ENCODE assay signal across 7 mouse cellular contexts in the genomic region with DNA sequence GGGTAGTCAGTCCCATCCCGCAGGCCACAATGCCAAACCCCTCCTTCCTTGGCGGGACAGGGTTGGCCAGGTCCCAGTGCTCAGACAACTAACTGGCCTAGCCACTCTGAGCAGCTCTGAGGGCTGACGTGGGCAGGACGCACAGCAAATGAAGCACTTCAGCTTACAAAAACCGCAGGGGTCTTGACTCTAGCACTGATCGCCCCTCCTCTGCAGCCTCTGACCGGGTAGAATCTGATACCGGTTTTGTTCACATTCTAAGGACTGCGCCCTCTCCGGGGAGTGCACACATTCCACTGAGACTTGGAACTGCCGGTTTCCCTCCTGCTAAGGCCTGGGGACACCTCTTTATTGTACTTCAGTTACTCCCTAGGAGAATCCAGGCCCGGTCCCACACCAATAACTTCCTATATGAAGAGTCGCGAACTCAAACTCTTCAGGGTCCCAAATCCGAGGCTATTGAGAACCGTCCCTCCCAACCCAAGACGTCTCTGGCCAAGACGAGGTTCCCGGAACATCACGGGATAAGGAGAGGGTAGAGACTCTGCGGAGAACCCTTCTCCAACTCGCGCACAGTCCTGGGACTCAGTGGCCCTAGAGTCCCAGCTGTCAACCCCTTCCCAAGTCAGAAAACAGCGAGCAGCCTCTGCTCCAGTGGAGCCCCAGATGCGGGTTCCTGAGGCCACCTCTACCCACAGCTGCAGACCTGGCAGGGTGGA. TPM values are rescaled to one million over a fixed set of nuclear protein-coding genes. Genes with fewer than 3 reads are reported as not detected.
DNase-seq lines count a peak whose midpoint lies in the region; ATAC-seq and TF ChIP-seq lines count a peak whose summit lies in the region.

No protein-coding gene starts in this region.

- no peaks in the 10 kb centered on the region for H3K36me3 ChIP-seq in intestine, embryonic 14.5 days (ENCODE audit: control insufficient read depth, insufficient read depth, low read length)
- no peaks in the 10 kb centered on the region for H3K36me3 ChIP-seq in limb, embryonic 11.5 days (ENCODE audit: control insufficient read depth, insufficient read depth, low read length)
- H3K36me3 ChIP-seq in midbrain, embryonic 11.5 days (ENCODE audit: control insufficient read depth, insufficient read depth, low read length), result no peaks in the 10 kb centered on the region
- H3K36me3 ChIP-seq in stomach, postnatal 0 days (ENCODE audit: control insufficient read depth, insufficient read depth, low read length), result no peaks in the 10 kb centered on the region

- intact Hi-C loops in gastrocnemius, postnatal 36 days (cut with DNase I), result loop anchor here (5.0 kb wide), 1 partner anchor 40 kb away; no protein-coding TSS in a partner anchor

- H3K27me3 ChIP-seq in intestine, embryonic 14.5 days (replicated peaks; ENCODE audit: control insufficient read depth, insufficient read depth, low read length), result peaks cover 13% of the 10 kb centered on the region
- 0 out of 2 replicates have a peak, but pooled peaks cover 2% of the 10 kb centered on the region for H3K27me3 ChIP-seq in limb, embryonic 11.5 days (ENCODE audit: control insufficient read depth, insufficient read depth, low read length)
- H3K27me3 ChIP-seq in midbrain, embryonic 11.5 days (ENCODE audit: control insufficient read depth, insufficient read depth, low read length), result peaks cover 4% of the 10 kb centered on the region
- no peaks in the 10 kb centered on the region for H3K27me3 ChIP-seq in stomach, postnatal 0 days (ENCODE audit: control insufficient read depth, insufficient read depth, low read length)

- ATAC-seq in common myeloid progenitor, adult 5-6 weeks (replicated peaks; ENCODE audit: low read depth, poor library complexity, severe bottlenecking), result peak; percentile 55
- ATAC-seq in intestine, embryonic 14.5 days (replicated peaks; ENCODE audit: low FRiP score, low TSS enrichment, low read depth), result peak; percentile 74
- peak; percentile 62 for ATAC-seq in limb, embryonic 11.5 days (ENCODE audit: insufficient number of reproducible peaks, low FRiP score, low TSS enrichment, low read depth)
- ATAC-seq in midbrain, embryonic 11.5 days (ENCODE audit: low FRiP score), result peak; percentile 76
- peak; percentile 68 for ATAC-seq in stomach, postnatal 0 days (ENCODE audit: low FRiP score, low TSS enrichment)

- TF ChIP-seq CTCF in stomach, postnatal 0 days (IDR thresholded peaks at IDR 0.05; ENCODE audit: low read depth), result peak; percentile 46

- peak; percentile 54 to 86 for DNase-seq in adrenal gland, adult (ENCODE audit: inconsistent age in 2 of 2, low spot score in 1 of 2)
- peak; percentile 94 to 95 for DNase-seq in gastrocnemius, postnatal 36 days
- peak; percentile 78 for DNase-seq in intestine, embryonic 14.5 days (ENCODE audit: low spot score)
- peak; percentile 75 for DNase-seq in limb, embryonic 11.5 days (ENCODE audit: low spot score)
- DNase-seq in midbrain, embryonic 11.5 days (ENCODE audit: low spot score, missing footprints), result peak; percentile 97
- DNase-seq in stomach, postnatal 0 days (ENCODE audit: low spot score), result peak; percentile 63

- peak overlapping the region; percentile 60 for H3K4me3 ChIP-seq in intestine, embryonic 14.5 days (ENCODE audit: low read depth, low read length)
- H3K4me3 ChIP-seq in limb, embryonic 11.5 days (ENCODE audit: low read depth, low read length), result peak overlapping the region; percentile 47
- H3K4me3 ChIP-seq in midbrain, embryonic 11.5 days (ENCODE audit: low read depth, low read length), result peak overlapping the region; percentile 49
- peak overlapping the region; percentile 65 for H3K4me3 ChIP-seq in stomach, postnatal 0 days (ENCODE audit: low read depth, low read length)

- under 1% methylated on average over 25 of the region's 25 CpGs for WGBS in intestine, embryonic 14.5 days
- WGBS in limb, embryonic 11.5 days, result under 1% methylated on average over 25 of the region's 25 CpGs
- WGBS in midbrain, embryonic 11.5 days, result 1% methylated on average over 25 of the region's 25 CpGs
- WGBS in stomach, postnatal 0 days, result under 1% methylated on average over 25 of the region's 25 CpGs

- peak overlapping the region; percentile 70; the same call in 1 of the 2 replicates for H3K27ac ChIP-seq in intestine, embryonic 14.5 days (ENCODE audit: low read depth)
- peak overlapping the region; percentile 57; the same call in 1 of the 2 replicates for H3K27ac ChIP-seq in limb, embryonic 11.5 days (replicated peaks; ENCODE audit: low read depth, low read length)
- no peak overlapping the region for H3K27ac ChIP-seq in midbrain, embryonic 11.5 days (ENCODE audit: low read depth, low read length)
- peak overlapping the region; percentile 69 for H3K27ac ChIP-seq in stomach, postnatal 0 days (replicated peaks)

- peak overlapping the region; percentile 56 for H3K9ac ChIP-seq in intestine, embryonic 14.5 days (ENCODE audit: low read length)
- peak overlapping the region; percentile 45 for H3K9ac ChIP-seq in limb, embryonic 11.5 days (ENCODE audit: low read length)
- peak overlapping the region; percentile 58; the same call in 1 of the 2 replicates for H3K9ac ChIP-seq in midbrain, embryonic 11.5 days (ENCODE audit: low read length)
- H3K9ac ChIP-seq in stomach, postnatal 0 days (ENCODE audit: low read length), result peak overlapping the region; percentile 72

- H3K9me3 ChIP-seq in intestine, embryonic 14.5 days (ENCODE audit: control insufficient read depth, low read length), result no peaks in the 10 kb centered on the region
- H3K9me3 ChIP-seq in limb, embryonic 11.5 days (ENCODE audit: control insufficient read depth, low read length), result no peaks in the 10 kb centered on the region
- no peaks in the 10 kb centered on the region for H3K9me3 ChIP-seq in midbrain, embryonic 11.5 days (ENCODE audit: control insufficient read depth, low read length)
- H3K9me3 ChIP-seq in stomach, postnatal 0 days (ENCODE audit: control insufficient read depth, low read length), result no peaks in the 10 kb centered on the region

- no peak for TF ChIP-seq EP300 in stomach, postnatal 0 days (optimal IDR thresholded peaks at IDR 0.05)

- H3K4me1 ChIP-seq in intestine, embryonic 14.5 days (replicated peaks; ENCODE audit: control insufficient read depth, insufficient read depth, low read length), result no peaks in the 10 kb centered on the region; the same call in 1 of the 2 replicates
- 0 out of 2 replicates have a peak, but pooled peaks cover 4% of the 10 kb centered on the region for H3K4me1 ChIP-seq in limb, embryonic 11.5 days (ENCODE audit: control insufficient read depth, insufficient read depth, low read length)
- H3K4me1 ChIP-seq in midbrain, embryonic 11.5 days (ENCODE audit: control insufficient read depth, insufficient read depth, low read length), result no peaks in the 10 kb centered on the region; the same call in 1 of the 2 replicates
- peaks cover 4% of the 10 kb centered on the region; the same call in 1 of the 2 replicates for H3K4me1 ChIP-seq in stomach, postnatal 0 days (replicated peaks; ENCODE audit: control insufficient read depth, insufficient read depth)

- H3K4me2 ChIP-seq in intestine, embryonic 14.5 days (ENCODE audit: low read length), result peak overlapping the region; percentile 85
- peak overlapping the region; percentile 61 for H3K4me2 ChIP-seq in limb, embryonic 11.5 days (ENCODE audit: low read depth, severe bottlenecking)
- peak overlapping the region; percentile 85 for H3K4me2 ChIP-seq in midbrain, embryonic 11.5 days
- peak overlapping the region; percentile 81 for H3K4me2 ChIP-seq in stomach, postnatal 0 days (replicated peaks; ENCODE audit: low read depth)

RNA-seq across cellular contexts. Expression of gene Plekhf1, which starts 0.5 kb away (rescaled TPM):
- total RNA-seq in common myeloid progenitor, adult 5-6 weeks (2017), result 0.27 and 0.34 TPM in 2 replicates
- total RNA-seq in gastrocnemius, postnatal 36 days (2021), result 1 to 10 TPM; 5.6 to 6.0 TPM
- polyA plus RNA-seq in intestine, embryonic 14.5 days (2014; fragmentation: Nextera tagmentation; extraction: Ambion mirVana), result 2.2 and 2.5 TPM in 2 replicates
- polyA plus RNA-seq in limb, embryonic 11.5 days (2014; fragmentation: Nextera tagmentation; extraction: Ambion mirVana), result 4.1 and 4.2 TPM in 2 replicates
- polyA plus RNA-seq in midbrain, embryonic 11.5 days (2014; fragmentation: Nextera tagmentation; extraction: Ambion mirVana), result 1.4 and 1.5 TPM in 2 replicates
- polyA plus RNA-seq in stomach, postnatal 0 days (2015; fragmentation: Nextera tagmentation; extraction: Ambion mirVana), result 1.9 and 2.0 TPM in 2 replicates

RNA-seq across cellular contexts. Expression of gene Pop4, which starts 43.9 kb away (rescaled TPM):
- total RNA-seq in common myeloid progenitor, adult 5-6 weeks (2017), result 35.9 and 38.9 TPM in 2 replicates
- 1 to 10 TPM; 6.8 to 7.0 TPM for total RNA-seq in gastrocnemius, postnatal 36 days (2021)
- polyA plus RNA-seq in intestine, embryonic 14.5 days (2014; fragmentation: Nextera tagmentation; extraction: Ambion mirVana), result 50.9 and 58.2 TPM in 2 replicates
- 96.3 and 98.0 TPM in 2 replicates for polyA plus RNA-seq in limb, embryonic 11.5 days (2014; fragmentation: Nextera tagmentation; extraction: Ambion mirVana)
- 115 and 119 TPM in 2 replicates for polyA plus RNA-seq in midbrain, embryonic 11.5 days (2014; fragmentation: Nextera tagmentation; extraction: Ambion mirVana)
- 25.3 and 27.6 TPM in 2 replicates for polyA plus RNA-seq in stomach, postnatal 0 days (2015; fragmentation: Nextera tagmentation; extraction: Ambion mirVana)

RNA-seq across cellular contexts. Expression of gene 1600014C10Rik, which starts 44.3 kb away (rescaled TPM):
- 12.0 and 15.2 TPM in 2 replicates for total RNA-seq in common myeloid progenitor, adult 5-6 weeks (2017)
- total RNA-seq in gastrocnemius, postnatal 36 days (2021), result 10 to 100 TPM; 22.1 to 23.9 TPM
- polyA plus RNA-seq in intestine, embryonic 14.5 days (2014; fragmentation: Nextera tagmentation; extraction: Ambion mirVana), result 13.3 and 13.7 TPM in 2 replicates
- polyA plus RNA-seq in limb, embryonic 11.5 days (2014; fragmentation: Nextera tagmentation; extraction: Ambion mirVana), result 14.0 and 14.4 TPM in 2 replicates
- polyA plus RNA-seq in midbrain, embryonic 11.5 days (2014; fragmentation: Nextera tagmentation; extraction: Ambion mirVana), result 17.0 and 17.2 TPM in 2 replicates
- 9.6 and 10.3 TPM in 2 replicates for polyA plus RNA-seq in stomach, postnatal 0 days (2015; fragmentation: Nextera tagmentation; extraction: Ambion mirVana)
